Mouse (Mus musculus) embryonic stem cell, embryonic (primary cell): ENCODE measurements around the gene 1600002K03Rik.

Experiments
- CTCF ChIA-PET, 4 experiments: fragments of 300-600 bp in 2 of 4; fragments of 350-600 bp in 2 of 4; sonication (Branson Sonifier 250); formaldehyde crosslinking; loops; one replicate each; lab custom pipeline; 2022; ENCODE audit warnings: inconsistent platforms in 2 of 4; lab: Charles Lee
- POLR2A ChIA-PET, 4 experiments: fragments of 300-600 bp in 2 of 4; fragments of 350-600 bp in 2 of 4; sonication (Branson Sonifier 250); formaldehyde crosslinking; loops; one replicate each; lab custom pipeline; 2022; ENCODE audit warnings: antibody characterized with exemption in 4 of 4, inconsistent platforms in 1 of 4; lab: Charles Lee

Gene 1600002K03Rik

GRCm38 (mm10) chr10:80190491-80191051, 17.8 kb downstream of the 1600002K03Rik start:
- ChIA-PET POLR2A (interaction anchor here in 3 of 4 experiments (0.6 to 2.7 kb wide), 16 partner anchors 12 to 1100 kb away, joined by 3 to 12 read pairs (median 4); partner anchors contain the start of genes Efna2 (in 1 of the 3), Mbd3 (in 1 of the 3), Rps15 (in 1 of the 3) and Wdr18 (in 1 of the 3)), CTCF (interaction anchor here in 2 of 4 experiments (0.6 to 1.4 kb wide), 6 partner anchors 9 to 316 kb away, joined by 3 to 7 read pairs (median 4); no protein-coding TSS in a partner anchor)

GRCm38 (mm10) chr10:80193976-80194375, 21.2 kb downstream of the 1600002K03Rik start:
- POLR2A ChIA-PET, result interaction anchor here in 3 of 4 experiments (1.1 to 2.3 kb wide), 8 partner anchors 12 to 98 kb away, joined by 3 to 9 read pairs (median 6); partner anchors contain the start of genes Ndufs7 (in 1 of the 3) and Rps15 (in 1 of the 3)
- CTCF ChIA-PET, result interaction anchor here in 2 of 4 experiments (0.6 to 1.2 kb wide), 3 partner anchors 19 to 553 kb away, joined by 3 to 8 read pairs (median 7); partner anchors contain the start of gene Mum1 (in 1 of the 2)

GRCm38 (mm10) chr10:80194441-80194840, 21.7 kb downstream of the 1600002K03Rik start:
- ChIA-PET CTCF (interaction anchor here in 1 of 4 experiments (0.7 kb wide), 1 partner anchor 66 kb away, joined by 3 read pairs; no protein-coding TSS in a partner anchor), POLR2A (interaction anchor here in 1 of 4 experiments (0.8 to 2.3 kb wide), 3 partner anchors 10 to 27 kb away, joined by 3 to 8 read pairs (median 6); no protein-coding TSS in a partner anchor)

- CTCF ChIA-PET, result interaction anchor here in 1 of 4 experiments (0.6 kb wide), 1 partner anchor 210 kb away, joined by 3 read pairs; no protein-coding TSS in a partner anchor
- POLR2A ChIA-PET, result interaction anchor here in 2 of 4 experiments (1.1 to 1.4 kb wide), 4 partner anchors 12 to 96 kb away, joined by 3 to 5 read pairs (median 4); partner anchors contain the start of gene Rps15 (in 1 of the 2)
Observed at GRCm38 (mm10) chr10:80196167-80196566, 23.4 kb downstream of the 1600002K03Rik start.

GRCm38 (mm10) chr10:80196778-80197581, 24.2 kb downstream of the 1600002K03Rik start:
- ChIA-PET CTCF (interaction anchor here in 1 of 4 experiments (0.5 to 0.6 kb wide), 2 partner anchors 48 to 409 kb away, joined by 3 to 19 read pairs; no protein-coding TSS in a partner anchor), POLR2A (interaction anchor here in 3 of 4 experiments (0.6 to 1.4 kb wide), 6 partner anchors 11 to 506 kb away, joined by 3 to 5 read pairs (median 4); partner anchors contain the start of gene Rps15 (in 1 of the 3))

GRCm38 (mm10) chr10:80199440-80200008, 26.8 kb downstream of the 1600002K03Rik start:
- CTCF ChIA-PET, result interaction anchor here (0.5 to 3.2 kb wide), 33 partner anchors 9 to 320 kb away, joined by 3 to 16 read pairs (median 4); partner anchors contain the start of genes Mum1 (in 3 of the 4), Gamt (in 1 of the 4), Ndufs7 (in 1 of the 4) and Pcsk4 (in 1 of the 4)
- POLR2A ChIA-PET, result interaction anchor here (0.6 to 3.3 kb wide), 18 partner anchors 8 to 93 kb away, joined by 3 to 16 read pairs (median 4); partner anchors contain the start of genes Mum1 (in 3 of the 4), 1600002K03Rik (in 2 of the 4), Rps15 (in 2 of the 4) and Efna2 (in 1 of the 4)

GRCm38 (mm10) chr10:80200485-80200884, 27.7 kb downstream of the 1600002K03Rik start:
- CTCF ChIA-PET, result interaction anchor here in 3 of 4 experiments (0.6 to 3.2 kb wide), 15 partner anchors 8 to 175 kb away, joined by 3 to 16 read pairs (median 6); partner anchors contain the start of genes Gamt (in 1 of the 3), Mum1 (in 1 of the 3) and Rps15 (in 1 of the 3)
- POLR2A ChIA-PET, result interaction anchor here in 3 of 4 experiments (0.6 to 3.3 kb wide), 14 partner anchors 14 to 92 kb away, joined by 3 to 16 read pairs (median 3); partner anchors contain the start of genes Mum1 (in 2 of the 3), Efna2 (in 1 of the 3) and Rps15 (in 1 of the 3)

GRCm38 (mm10) chr10:80204055-80204454, 31.3 kb downstream of the 1600002K03Rik start:
- POLR2A ChIA-PET, result interaction anchor here (0.6 to 1.6 kb wide), 12 partner anchors 9 to 139 kb away, joined by 3 to 10 read pairs (median 4); partner anchors contain the start of genes Mum1 (in 3 of the 4) and Rps15 (in 1 of the 4)
- CTCF ChIA-PET, result interaction anchor here (0.6 to 2.0 kb wide), 12 partner anchors 11 to 870 kb away, joined by 3 to 7 read pairs (median 4); partner anchors contain the start of gene Mum1 (in 1 of the 4)

- ChIA-PET POLR2A (interaction anchor here (0.6 to 3.9 kb wide), 13 partner anchors 12 to 122 kb away, joined by 3 to 15 read pairs (median 4); partner anchors contain the start of genes Pcsk4 (in 1 of the 4), Reep6 (in 1 of the 4) and Rps15 (in 1 of the 4)), CTCF (interaction anchor here in 3 of 4 experiments (0.6 to 2.1 kb wide), 6 partner anchors 8 to 50 kb away, joined by 3 to 13 read pairs (median 4); partner anchors contain the start of gene Mum1 (in 2 of the 3))
Observed at GRCm38 (mm10) chr10:80207201-80207600, 34.5 kb downstream of the 1600002K03Rik start.

GRCm38 (mm10) chr10:80207676-80208075, 34.9 kb downstream of the 1600002K03Rik start:
- ChIA-PET CTCF (interaction anchor here in 3 of 4 experiments (0.6 to 2.1 kb wide), 7 partner anchors 8 to 1395 kb away, joined by 3 to 13 read pairs (median 5); partner anchors contain the start of gene Mum1 (in 1 of the 3)), POLR2A (interaction anchor here (0.6 to 3.9 kb wide), 20 partner anchors 8 to 264 kb away, joined by 3 to 15 read pairs (median 4); partner anchors contain the start of genes 1600002K03Rik (in 1 of the 4), Efna2 (in 1 of the 4), Mum1 (in 1 of the 4) and Pcsk4 (in 1 of the 4))

GRCm38 (mm10) chr10:80208248-80208647, 35.5 kb downstream of the 1600002K03Rik start:
- ChIA-PET POLR2A (interaction anchor here (0.6 to 3.9 kb wide), 19 partner anchors 9 to 157 kb away, joined by 3 to 15 read pairs (median 4); partner anchors contain the start of genes 1600002K03Rik (in 1 of the 4), Efna2 (in 1 of the 4), Mum1 (in 1 of the 4) and Pcsk4 (in 1 of the 4)), CTCF (interaction anchor here (0.6 to 2.0 kb wide), 10 partner anchors 8 to 1395 kb away, joined by 3 to 13 read pairs (median 4); partner anchors contain the start of gene Atcay (in 1 of the 4))

GRCm38 (mm10) chr10:80208841-80209371, 36.2 kb downstream of the 1600002K03Rik start:
- CTCF ChIA-PET, result interaction anchor here (0.6 to 2.0 kb wide), 9 partner anchors 9 to 1021 kb away, joined by 3 to 13 read pairs (median 4); partner anchors contain the start of gene Atcay (in 1 of the 4)
- POLR2A ChIA-PET, result interaction anchor here in 3 of 4 experiments (0.5 to 3.9 kb wide), 13 partner anchors 12 to 157 kb away, joined by 3 to 15 read pairs (median 4); partner anchors contain the start of genes Efna2 (in 1 of the 3), Mum1 (in 1 of the 3), Pcsk4 (in 1 of the 3) and Reep6 (in 1 of the 3)

GRCm38 (mm10) chr10:80211547-80212103, 38.9 kb downstream of the 1600002K03Rik start:
- POLR2A ChIA-PET, result interaction anchor here (0.6 to 1.7 kb wide), 7 partner anchors 15 to 188 kb away, joined by 3 to 6 read pairs (median 4); partner anchors contain the start of gene Mum1 (in 1 of the 4)
- CTCF ChIA-PET, result interaction anchor here (0.6 to 3.6 kb wide), 12 partner anchors 11 to 920 kb away, joined by 3 to 16 read pairs (median 4); partner anchors contain the start of gene Mum1 (in 2 of the 4)

GRCm38 (mm10) chr10:80215048-80215772, 42.5 kb downstream of the 1600002K03Rik start:
- ChIA-PET CTCF (interaction anchor here in 3 of 4 experiments (0.5 to 3.0 kb wide), 9 partner anchors 11 to 346 kb away, joined by 3 to 13 read pairs (median 5); partner anchors contain the start of genes Mum1 (in 3 of the 3) and Rexo1 (in 1 of the 3)), POLR2A (interaction anchor here (0.6 to 2.9 kb wide), 22 partner anchors 8 to 461 kb away, joined by 3 to 17 read pairs (median 4); partner anchors contain the start of genes Mum1 (in 3 of the 4), Rps15 (in 2 of the 4) and Gamt (in 1 of the 4))
